Mouse (Mus musculus) forelimb bud, embryonic 11.5 days (tissue): Measurements from ENCODE around the gene Gm13769.
"Not testable (repeated sequence)": the region's sequence is repeated elsewhere in the genome, so short reads cannot be mapped to it uniquely, and the experiment has no call there.

Experiments used
- DNase-seq: peaks from one replicate; pipeline ENCODE4 v3.0.0-alpha.2; 2012; ENCODE audit warnings: low read depth, low spot score

Gm13769 gene

DNA sequence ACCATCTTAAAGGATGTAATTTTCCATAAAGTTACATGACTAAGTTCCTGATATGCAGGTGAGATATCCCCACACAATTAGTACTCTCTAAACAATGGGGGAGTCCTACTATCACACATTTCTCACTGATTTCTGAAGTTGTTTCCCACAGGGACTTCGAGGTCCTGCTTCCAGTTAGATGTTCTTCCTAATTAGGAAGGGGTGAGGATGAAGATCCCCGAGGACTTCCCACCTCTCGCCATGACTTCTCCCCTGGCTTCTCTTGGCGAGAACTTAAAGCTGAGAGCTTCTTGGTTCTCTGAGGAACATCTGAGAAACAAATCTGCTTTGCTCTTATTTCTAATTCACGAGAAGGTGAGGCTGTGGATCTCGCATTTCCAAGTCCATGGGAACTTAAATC lies at the start of gene Gm13769:
Gene Gm13769 (plus strand): TSS at position 301 of the 400 bp plus-strand sequence.
- DNase-seq: not testable (repeated sequence)

- no peak for DNase-seq
Observed at GRCm38 (mm10) chr2:90292741-90293140, 29.3 kb upstream of the Gm13769 start, which contains the start of gene Olfr1272. TSS of gene Olfr1272 (minus strand) at chr2:90292841.

GRCm38 (mm10) chr2:90346694-90347093 lies 24.7 kb downstream of the Gm13769 start:
- not testable (repeated sequence) for DNase-seq

GRCm38 (mm10) chr2:90351047-90351446 lies 29.0 kb downstream of the Gm13769 start:
- not testable (repeated sequence) for DNase-seq

GRCm38 (mm10) chr2:90351540-90351939 lies 29.5 kb downstream of the Gm13769 start:
- DNase-seq: not testable (repeated sequence)

GRCm38 (mm10) chr2:90359229-90359628 lies 37.2 kb downstream of the Gm13769 start:
- DNase-seq: not testable (repeated sequence)

GRCm38 (mm10) chr2:90360199-90360598 lies 38.2 kb downstream of the Gm13769 start:
- DNase-seq: not testable (repeated sequence)
